Mouse (Mus musculus): ENCODE results near the gene Bok.
"Not testable (repeated sequence)": the region's sequence is repeated elsewhere in the genome, so short reads cannot be mapped to it uniquely, and the experiment has no call there.

The Bok gene

DNA sequence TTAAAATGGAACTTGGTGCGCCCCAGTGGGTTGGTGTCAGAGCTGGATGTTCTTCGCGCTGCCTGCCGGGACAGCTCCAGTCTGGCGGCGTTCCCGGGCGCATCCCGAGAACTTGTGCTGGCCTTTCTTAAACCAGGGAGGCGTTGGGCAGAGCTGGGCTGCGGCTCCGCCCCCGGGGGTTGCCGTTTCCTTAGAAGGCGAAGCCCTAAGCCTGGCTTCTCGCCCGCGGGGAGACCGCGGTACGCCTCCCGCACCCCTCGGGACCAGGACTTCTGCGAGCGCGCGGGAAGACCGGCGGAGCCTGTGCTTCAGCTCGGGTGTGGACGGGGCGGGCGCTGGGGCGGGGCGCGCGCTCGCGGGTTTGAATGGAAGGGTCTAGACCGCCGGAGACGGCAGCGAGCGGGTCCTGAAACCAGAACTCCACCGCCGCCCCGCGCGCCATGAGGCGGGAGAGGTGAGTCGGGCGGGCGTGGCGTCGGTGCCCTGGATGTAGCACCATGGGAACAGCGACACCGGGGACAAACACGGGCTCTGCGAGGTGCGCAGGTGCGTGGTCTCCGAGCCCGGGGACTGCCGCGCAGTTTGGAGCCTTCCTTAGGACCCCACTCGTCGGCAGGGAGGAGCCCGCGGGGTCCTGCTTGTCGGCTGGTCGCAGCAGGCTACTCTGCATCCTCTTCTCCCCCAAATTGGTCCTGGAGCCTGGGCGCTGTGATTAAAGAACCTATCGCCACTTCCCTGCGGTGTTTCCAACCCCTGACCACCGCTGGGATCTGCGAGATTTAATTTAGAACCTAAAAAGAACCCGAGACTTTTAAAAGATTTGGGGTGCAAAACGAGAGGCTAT, at the start of gene Bok:
Bok (plus strand) TSS at position 260 of the 844 bp plus-strand sequence.
- no peak for DNase-seq (ENCODE audit: low read depth)

DNA sequence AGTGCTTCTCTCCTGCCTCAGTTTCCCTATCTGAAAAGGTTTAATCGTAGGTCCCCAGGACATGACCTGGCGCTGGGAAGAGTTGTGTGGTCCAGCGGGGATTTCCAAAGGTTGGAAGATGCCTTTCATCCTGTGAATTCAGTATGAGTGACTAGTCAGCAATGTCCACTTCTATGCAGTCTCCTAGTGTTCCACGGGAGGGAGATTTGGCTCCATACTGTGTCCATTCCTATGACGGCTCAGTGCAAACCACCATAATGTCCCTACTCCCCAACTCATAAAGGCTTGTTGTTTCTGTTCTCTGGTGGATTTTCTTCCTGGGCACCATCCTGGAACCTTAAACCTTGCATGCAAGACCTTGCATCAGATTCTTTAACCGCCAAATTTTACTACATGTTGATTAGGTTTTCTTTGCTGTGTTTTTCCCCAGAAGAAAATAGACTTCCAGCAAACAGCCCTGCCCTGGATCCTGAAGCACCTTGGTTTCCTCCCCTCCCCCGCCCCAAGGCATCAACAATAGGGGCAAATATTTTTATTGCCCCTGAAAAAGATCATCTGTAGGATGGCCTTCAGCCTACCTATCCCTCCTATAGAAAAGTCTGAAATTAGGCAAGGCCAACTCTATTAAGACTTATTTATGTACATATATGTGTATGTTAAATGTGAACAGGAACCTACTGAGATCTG, 49.1 kb upstream of the Bok start:
- DNase-seq (ENCODE audit: low read depth): peak; percentile 65

DNA sequence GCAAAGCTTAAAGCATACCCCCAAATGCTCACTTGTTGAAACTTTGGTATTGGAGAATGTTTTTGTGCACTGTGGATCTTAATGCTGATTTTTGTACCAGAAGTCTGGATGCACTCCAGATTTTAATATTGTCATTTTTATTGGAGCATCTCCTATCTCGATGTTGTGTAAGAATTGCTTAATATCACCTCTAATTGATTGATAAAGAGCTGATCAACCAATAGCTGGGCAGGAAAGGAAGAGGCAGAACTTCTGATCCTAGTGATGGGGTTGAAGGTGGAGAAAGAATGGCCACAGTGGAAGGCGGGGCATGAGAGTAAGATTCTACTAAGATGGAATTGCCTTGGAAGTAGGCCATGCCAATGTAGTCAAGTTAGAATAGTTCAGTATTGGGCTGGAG, 43.5 kb upstream of the Bok start:
- no peak for DNase-seq (ENCODE audit: low read depth)

DNA sequence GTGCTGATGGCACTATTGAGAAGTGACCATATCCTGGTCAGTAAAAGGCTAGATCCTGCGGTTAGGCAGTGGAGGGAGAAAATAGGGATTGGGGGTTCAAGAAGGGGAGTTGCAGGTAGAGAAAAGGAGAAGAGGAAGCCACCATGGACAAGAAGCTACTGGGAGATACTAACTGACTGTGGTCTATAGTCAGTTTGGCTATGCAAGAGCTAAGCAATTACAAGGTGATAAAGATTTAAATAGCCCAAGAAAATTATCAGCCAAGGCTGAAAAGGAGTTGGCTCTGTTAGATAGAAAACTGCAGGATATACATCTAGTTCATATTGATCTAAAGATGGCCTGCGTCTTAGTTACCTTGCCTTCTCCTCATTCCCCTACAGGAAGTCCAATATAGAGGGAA, 42.8 kb upstream of the Bok start:
- DNase-seq (ENCODE audit: low read depth): no peak

DNA sequence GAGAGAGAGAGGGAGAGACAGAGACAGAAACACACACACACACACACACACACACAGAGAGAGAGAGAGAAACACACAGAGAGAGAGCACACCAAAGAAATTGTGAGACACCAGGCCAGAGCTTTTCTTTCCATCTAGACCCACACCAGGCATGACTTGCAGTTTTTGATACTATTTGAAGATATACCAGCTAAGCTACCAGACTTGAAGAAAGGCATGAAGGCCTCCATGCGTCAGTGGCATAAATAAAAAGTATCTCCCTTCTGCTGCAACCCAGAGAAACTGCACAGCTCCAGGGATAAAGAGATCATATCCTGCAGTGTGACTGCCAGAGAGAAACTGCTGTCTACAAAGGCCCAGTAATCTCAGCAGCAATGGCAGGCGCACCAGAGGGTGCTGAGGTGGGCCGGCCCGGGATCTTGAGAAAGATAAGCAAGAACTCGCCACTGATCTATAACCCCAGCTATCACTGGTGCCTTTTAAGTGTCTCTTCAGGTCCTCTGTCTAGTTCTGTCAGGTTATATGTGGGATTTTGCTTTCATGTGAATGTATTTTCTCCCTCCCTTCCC, 35.8 kb upstream of the Bok start:
- DNase-seq (ENCODE audit: low read depth): peak; percentile 50

DNA sequence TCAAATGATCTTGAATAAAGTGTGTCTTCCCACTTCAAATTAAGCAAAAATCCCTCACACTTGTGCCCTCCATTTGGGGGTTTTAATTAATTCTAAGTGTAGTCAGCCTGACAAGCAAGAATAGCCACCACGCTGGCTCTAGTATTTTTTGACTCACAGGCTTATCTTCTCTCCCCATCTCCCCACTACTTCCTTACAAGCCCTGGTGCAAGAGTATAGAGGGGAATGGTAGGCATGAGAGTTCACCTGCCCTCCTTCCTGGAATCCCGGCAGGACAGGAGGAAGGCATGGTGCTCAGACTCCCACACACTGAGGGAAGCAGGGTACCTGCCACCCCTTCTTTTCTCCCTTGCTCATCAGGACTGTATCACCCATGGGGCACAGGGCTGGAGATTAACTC, 31.2 kb upstream of the Bok start:
- peak; percentile 78 for DNase-seq (ENCODE audit: low read depth)

DNA sequence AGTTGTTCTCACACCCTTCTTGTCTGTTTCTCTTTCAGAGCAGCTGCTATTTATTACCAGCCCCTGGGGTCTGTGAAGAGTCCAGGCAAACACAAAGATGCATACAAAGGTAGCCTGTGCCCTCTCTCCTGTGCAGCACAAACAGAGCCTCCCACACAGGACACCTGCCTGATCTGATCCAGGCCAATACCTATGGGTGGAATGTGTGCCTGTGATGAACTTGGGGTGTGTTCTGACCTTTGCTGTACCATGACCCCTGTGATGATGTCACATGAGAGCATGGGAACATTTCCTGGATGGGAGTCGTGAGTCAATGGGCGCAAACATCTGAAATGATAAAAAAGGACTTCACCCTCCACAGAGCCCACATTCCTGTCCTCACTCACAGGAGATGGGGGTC, 30.7 kb upstream of the Bok start:
- DNase-seq (ENCODE audit: low read depth): no peak

DNA sequence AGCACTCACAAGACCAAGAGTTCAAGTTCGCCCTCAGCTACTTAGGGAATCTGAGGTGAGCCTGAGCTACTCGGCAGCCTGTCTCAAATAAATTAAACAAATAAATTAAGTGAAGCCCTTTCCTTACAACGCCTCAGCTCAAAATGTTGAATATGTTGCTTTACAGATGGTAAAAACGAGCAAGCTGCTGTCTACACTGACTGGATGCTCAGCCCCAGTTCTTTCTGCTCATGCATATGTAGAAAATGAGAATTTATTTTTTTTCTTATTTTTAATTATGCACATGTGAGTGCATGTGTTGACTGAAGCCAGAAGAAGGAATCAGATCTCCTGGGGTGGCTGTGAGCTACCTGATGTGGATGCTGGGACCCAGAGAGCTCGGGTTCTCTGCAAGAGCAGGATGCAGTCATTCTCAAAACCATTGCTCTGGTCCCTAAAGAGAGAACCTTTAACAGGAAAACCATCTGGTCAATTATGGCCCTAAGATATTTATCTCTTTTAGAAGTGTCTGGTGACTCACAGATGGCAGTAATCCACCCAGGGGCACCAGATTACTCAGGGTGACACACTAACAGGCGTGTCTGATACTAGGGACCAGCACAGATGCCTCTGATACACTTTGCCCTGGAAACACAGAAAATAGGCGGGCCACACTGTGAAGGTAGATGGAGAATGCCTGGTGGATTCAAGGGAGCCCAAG, 29.0 kb upstream of the Bok start:
- peak; percentile 87 for DNase-seq (ENCODE audit: low read depth)

DNA sequence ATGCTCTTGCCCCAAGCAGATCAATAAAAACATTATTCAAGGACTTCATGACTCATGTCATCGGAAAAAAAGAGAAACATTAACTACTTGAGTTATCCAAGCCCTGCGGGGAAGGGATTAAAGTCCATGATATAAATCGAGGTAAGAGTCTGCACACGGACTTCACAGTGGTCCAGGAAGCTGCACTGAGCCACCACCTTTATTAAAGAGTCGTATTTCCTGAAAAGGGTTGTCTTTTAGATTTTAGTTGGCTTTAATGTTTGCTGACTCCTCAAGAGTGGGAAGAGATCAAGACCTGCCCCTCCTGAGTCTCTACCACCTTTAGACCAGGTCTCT, 28.5 kb upstream of the Bok start:
- no peak for DNase-seq (ENCODE audit: low read depth)

DNA sequence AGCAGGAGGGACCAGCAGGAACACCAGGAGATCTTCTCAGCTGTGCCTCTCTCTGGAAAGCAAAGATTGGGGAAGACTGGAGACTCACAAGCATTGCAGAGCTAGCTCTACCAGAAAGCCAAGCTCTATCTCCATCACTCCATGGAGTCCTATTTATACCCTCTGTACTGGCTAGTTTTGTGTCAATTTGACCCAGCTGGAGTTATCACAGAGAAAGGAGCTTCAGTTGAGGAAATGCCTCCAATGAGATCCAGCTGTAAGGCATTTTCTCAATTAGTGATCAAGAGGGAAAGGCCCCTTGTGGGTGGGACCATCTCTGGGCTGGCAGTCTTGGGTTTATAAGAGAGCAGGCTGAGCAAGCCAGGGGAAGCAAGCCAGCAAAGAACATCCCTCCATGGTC, 26.9 kb upstream of the Bok start, which contains the start of gene Stk25:
Stk25 (minus strand) TSS at position 101 of the 400 bp plus-strand sequence.
- not testable (repeated sequence) for DNase-seq (ENCODE audit: low read depth)

DNA sequence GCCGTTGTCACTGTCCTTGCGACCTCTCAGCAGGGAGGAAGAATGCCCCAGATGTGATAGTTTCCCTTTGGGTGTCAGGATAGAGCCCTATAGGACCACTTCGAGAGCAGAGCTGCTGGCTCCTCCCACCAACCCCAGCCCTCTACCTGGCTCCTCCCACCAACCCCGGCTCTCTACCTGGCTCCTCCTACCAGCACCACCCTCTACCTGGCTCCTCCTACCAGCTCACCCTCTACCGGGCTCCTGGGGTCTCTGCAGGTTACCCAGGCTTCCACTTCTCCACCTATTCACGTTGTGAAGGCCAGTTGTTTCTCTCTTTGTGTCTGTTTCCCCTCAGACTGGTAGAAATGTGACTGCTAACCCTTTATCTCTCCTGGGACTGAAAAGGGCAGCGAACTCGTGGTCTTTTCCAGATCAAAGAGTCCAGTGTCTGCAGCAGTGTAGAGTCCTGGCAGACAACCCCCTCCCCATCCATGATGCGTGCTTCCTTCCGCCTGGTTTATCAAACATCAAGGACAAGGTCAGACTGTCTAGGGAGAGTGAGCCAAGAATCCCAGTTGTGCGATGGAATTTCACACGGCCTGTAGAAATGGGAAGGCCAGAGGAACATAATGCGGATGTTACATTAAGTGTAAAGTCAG, 17.6 kb upstream of the Bok start:
- DNase-seq (ENCODE audit: low read depth): peak; percentile 71

DNA sequence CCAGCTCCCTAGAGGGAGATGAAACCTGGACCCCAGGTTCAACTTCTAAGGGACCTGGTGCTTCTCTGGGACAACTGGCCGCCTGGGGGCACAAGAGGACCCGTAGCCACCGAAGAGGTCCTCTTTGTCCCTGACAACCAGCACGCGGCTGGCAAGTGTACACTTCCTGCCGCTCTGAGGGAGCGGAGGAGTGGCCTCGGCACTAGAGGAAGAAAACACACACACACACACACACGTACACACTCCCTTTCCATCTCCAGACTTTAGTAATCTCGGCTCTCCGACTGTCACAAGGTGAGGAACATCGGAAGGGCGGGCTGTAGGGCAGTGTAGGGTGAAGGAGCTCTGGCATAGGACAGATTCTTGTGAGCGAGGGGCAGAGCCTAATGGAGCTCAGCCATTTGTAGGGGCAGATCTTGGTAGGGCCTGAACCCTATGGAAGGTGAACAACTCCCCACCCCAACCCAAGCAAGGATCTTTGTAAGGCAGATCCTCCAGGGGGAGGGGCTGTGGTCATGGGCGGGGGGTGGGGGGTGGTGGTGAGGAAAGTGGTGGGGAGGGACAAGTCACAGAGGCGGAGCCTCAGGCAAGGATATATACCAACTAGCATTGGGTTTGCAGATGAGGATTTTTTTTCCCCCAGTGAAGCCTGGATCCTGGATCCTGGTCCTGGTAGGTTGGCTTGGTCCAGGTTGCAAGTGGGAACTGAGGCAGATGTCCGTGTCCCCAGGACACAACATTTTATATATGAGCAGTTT, 16.5 kb upstream of the Bok start:
- DNase-seq (ENCODE audit: low read depth): peak; percentile 95

DNA sequence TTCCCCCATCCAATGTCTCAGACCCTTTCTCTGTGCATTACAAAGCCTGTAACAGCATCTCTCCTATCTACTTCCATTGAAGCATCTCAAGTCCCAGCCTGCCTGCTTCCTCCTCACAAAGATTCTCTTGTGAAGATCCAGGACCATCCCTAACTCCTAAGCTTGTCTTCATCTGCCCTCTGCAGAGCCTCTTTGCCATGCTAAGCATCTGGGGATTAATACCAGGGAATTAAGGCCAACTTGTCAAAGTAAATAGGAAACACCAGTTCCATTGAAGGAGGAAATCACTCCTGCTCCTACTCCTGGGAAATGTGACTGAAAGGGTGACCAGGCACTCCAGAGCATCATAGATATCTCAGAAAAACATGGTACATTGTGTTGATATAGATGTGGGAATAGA, 15.5 kb upstream of the Bok start:
- DNase-seq (ENCODE audit: low read depth): no peak

DNA sequence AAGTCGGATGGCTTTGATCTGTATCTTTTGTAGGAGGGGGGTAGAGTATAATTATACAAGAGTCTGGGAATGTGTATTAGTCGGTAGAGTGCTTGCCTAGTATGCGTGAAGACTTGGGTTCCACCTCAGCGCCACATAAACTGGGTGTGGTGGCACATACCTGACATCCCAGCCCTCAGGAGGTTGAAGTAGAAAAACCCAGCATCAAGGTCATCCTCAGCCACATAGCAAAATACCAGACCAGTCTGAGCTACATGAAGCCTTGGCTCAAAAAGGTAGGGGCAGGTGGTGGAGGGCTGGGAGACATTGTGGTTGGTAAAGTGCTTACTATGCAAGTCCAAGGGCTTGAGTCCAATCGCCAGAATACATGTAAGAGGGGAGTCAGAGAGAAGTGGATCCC, 12.8 kb upstream of the Bok start:
- DNase-seq (ENCODE audit: low read depth): no peak

DNA sequence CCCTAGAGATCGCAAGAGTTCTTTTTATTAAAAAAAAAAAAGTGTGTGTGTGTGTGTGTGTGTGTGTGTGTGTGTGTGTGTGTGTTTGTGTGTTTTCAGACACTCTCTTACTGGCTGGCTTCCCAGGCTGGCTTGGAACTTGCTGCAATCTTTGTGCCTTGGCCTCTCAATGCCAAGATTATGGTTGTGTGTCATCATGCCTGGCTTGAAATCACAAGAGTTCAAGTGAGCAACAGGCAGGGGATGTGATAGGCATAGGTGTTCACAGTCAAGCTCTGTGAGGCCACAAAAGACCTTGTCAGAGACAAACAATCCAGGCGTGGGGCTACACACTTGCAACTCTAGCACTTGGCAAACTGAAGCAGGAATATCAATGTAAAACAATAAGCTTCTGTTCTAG, 7.1 kb upstream of the Bok start:
- DNase-seq (ENCODE audit: low read depth): peak; percentile 30

DNA sequence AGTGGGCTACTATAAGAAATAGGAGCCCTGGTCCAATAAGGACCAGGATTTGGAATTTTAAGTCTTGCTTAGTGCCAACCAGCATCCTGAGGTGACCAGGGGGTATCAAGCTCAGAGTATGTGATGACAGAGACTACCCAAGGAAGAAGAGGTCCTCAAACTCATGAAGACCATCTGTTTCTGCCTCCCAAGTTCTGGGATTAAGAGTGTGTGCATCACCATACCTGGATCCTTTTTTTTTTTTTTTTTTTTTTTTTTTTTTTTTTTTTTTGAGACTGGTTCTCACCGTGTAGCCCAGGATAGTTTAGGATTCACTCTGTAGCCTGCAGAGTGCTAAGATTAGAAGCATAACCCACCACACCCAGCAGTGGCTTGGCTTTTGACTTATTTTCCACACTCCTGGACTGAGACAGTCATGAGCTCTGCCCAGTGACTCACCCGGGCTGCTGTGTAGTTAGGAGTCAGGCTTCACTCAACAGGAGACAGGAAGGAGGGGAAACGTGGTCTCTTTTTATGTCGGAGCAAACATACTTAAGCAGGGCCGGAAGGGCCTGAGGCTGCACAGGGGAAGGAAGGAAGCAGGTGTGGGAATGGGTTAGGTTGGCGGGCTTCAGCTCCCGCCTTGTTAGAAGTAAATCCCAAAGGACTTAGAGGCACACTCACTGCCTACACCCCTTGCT, 5.4 kb upstream of the Bok start:
- DNase-seq (ENCODE audit: low read depth): peak; percentile 93

DNA sequence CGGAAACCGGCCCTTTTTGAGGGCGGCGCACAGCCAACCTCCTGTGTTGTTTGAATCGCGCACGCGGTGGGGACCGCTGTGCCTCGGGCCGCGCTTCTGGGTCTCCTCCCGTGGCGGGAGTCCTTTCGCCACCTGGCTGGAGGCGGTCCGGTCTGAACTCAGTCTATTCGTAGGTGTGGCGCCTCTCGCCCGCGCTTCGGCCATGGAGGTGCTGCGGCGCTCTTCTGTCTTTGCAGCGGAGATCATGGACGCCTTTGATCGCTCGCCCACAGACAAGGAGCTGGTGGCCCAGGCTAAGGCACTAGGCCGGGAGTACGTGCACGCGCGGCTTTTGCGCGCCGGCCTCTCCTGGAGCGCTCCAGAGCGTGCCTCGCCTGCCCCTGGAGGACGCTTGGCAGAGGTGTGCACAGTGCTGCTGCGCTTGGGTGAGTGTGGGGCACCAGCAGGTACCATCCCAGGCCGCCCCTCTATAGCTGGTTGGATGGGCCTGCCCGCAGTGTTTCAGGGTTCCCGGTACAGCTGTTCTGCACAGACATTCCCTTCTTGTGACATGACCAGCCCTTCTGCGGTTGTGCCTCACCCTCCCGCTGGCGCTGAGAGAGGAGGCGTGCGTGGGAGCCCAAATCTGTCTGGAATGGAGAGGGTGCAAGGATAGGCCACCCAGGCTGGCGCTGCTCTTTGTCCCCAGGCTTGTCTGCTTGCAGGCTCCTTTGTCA, 943 bp downstream of the Bok start:
- DNase-seq (ENCODE audit: low read depth): no peak

DNA sequence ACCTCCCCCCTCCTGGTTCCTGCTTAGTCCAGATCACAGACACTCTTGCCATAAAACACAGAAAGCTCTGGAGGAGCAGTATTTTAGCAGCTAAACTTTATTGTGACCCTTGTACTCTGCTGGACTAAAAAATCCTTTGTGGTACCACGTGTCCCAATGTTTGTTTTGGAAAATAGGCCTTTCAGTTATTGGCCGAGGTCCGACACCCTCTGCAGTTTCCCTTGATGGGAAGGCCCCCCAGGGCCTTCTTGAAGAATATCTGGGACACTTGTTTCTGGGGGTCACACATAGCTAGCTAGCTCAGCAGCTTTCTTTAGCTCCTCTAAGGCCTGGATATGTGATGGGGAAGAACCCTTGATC, 1.5 kb downstream of the Bok start:
- no peak for DNase-seq (ENCODE audit: low read depth)

DNA sequence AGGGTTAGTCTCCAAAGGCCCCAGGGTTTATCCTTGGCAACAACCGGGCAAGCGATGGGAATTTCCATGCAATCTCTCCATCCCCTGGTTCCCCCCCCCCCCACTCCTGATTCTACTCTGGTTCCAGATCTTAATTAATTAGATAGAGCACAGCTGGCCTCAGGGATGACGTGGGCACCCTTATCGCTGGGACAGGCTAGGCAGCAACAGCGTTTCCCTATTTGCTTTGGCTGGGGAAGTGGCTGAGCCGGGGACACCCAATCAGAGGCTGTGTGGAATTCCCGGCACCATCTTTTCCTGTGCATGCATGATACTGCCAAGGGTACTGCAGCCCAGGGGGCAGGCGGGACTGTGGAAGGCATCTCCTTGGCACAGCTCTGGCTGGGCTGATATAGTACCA, 2.7 kb downstream of the Bok start:
- DNase-seq (ENCODE audit: low read depth): no peak

DNA sequence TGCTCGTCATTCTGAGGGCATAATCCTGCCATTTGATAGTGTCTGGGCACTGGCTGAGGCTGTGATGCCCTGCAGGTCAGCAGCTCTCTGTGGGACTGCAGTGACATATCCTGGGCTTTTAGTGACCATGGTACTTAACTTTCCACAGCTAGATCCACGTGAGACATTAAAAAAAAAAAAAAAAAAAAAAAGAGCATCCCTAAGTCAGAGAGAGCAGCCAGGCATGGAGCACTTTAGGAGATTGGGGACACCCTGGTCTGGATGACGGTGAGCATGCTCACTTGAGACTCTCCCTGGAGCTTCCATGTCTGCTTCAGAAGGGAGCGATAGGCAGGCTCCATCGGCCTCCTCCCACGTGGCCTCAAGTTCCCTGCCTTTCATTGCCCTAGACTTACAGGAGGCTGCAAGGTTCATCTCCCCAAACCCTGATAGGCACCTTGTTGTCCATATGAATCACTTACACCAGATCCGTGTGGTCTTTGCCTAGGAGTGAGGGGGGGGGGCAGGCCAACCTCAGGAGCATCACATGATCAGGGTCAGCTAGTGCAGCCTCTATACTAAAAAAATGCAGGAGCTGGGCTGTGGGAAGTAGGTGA, 4.5 kb downstream of the Bok start:
- DNase-seq (ENCODE audit: low read depth): no peak
